Mouse (Mus musculus): ENCODE measurements around the gene Hoxc5. TPM values are rescaled to one million over a fixed set of nuclear protein-coding genes. Genes with fewer than 3 reads are reported as not detected.

Hoxc5 gene
- polyA plus RNA-seq, 1 experiment from 2014 or later: 17.5 TPM

- no peak for ATAC-seq (ENCODE audit: insufficient read depth, low FRiP score)
- WGBS: 2% methylated on average over 40 of the region's 40 CpGs
- H3K9me3 ChIP-seq (replicated peaks; ENCODE audit: control insufficient read depth, low read length): no peaks in the 10 kb centered on the region
- no peaks in the 10 kb centered on the region for H3K4me1 ChIP-seq (ENCODE audit: control insufficient read depth, insufficient read depth, low read length)
- H3K36me3 ChIP-seq (ENCODE audit: control insufficient read depth, insufficient read depth, low read length): no peaks in the 10 kb centered on the region
- no peak overlapping the region for H3K4me2 ChIP-seq (ENCODE audit: low read depth, low read length)
- H3K9ac ChIP-seq (ENCODE audit: low read length): no peak overlapping the region
- H3K27me3 ChIP-seq (ENCODE audit: control insufficient read depth, insufficient read depth, low read length): peaks cover 94% of the 10 kb centered on the region
- no peak overlapping the region for H3K4me3 ChIP-seq (replicated peaks; ENCODE audit: low read length)
- no peak overlapping the region for H3K27ac ChIP-seq (ENCODE audit: low read length)
Measured at GRCm38 (mm10) chr15:102927032-102927645, 40.1 kb upstream of the Hoxc5 start.

GRCm38 (mm10) chr15:102931706-102932358 lies 35.4 kb upstream of the Hoxc5 start:
- H3K36me3 ChIP-seq (ENCODE audit: control insufficient read depth, insufficient read depth, low read length): no peaks in the 10 kb centered on the region
- H3K27me3 ChIP-seq (ENCODE audit: control insufficient read depth, insufficient read depth, low read length): peaks cover 99% of the 10 kb centered on the region
- no peaks in the 10 kb centered on the region for H3K9me3 ChIP-seq (replicated peaks; ENCODE audit: control insufficient read depth, low read length)
- 2% methylated on average over 23 of the region's 23 CpGs for WGBS
- no peak for ATAC-seq (ENCODE audit: insufficient read depth, low FRiP score)
- H3K4me2 ChIP-seq (ENCODE audit: low read depth, low read length): no peak overlapping the region
- H3K9ac ChIP-seq (ENCODE audit: low read length): no peak overlapping the region
- H3K4me1 ChIP-seq (ENCODE audit: control insufficient read depth, insufficient read depth, low read length): no peaks in the 10 kb centered on the region
- no peak overlapping the region for H3K4me3 ChIP-seq (replicated peaks; ENCODE audit: low read length)
- H3K27ac ChIP-seq (ENCODE audit: low read length): no peak overlapping the region

GRCm38 (mm10) chr15:102934438-102934837 lies 32.8 kb upstream of the Hoxc5 start:
- H3K27me3 ChIP-seq (ENCODE audit: control insufficient read depth, insufficient read depth, low read length): peaks cover 98% of the 10 kb centered on the region
- no peak for ATAC-seq (ENCODE audit: insufficient read depth, low FRiP score)
- H3K4me1 ChIP-seq (ENCODE audit: control insufficient read depth, insufficient read depth, low read length): no peaks in the 10 kb centered on the region
- WGBS: 3% methylated on average over 12 of the region's 12 CpGs
- no peak overlapping the region for H3K4me2 ChIP-seq (ENCODE audit: low read depth, low read length)
- H3K9me3 ChIP-seq (replicated peaks; ENCODE audit: control insufficient read depth, low read length): no peaks in the 10 kb centered on the region
- no peak overlapping the region for H3K4me3 ChIP-seq (replicated peaks; ENCODE audit: low read length)
- no peak overlapping the region for H3K27ac ChIP-seq (ENCODE audit: low read length)
- no peak overlapping the region for H3K9ac ChIP-seq (ENCODE audit: low read length)
- H3K36me3 ChIP-seq (ENCODE audit: control insufficient read depth, insufficient read depth, low read length): no peaks in the 10 kb centered on the region

GRCm38 (mm10) chr15:102934897-102935296 lies 32.3 kb upstream of the Hoxc5 start:
- H3K36me3 ChIP-seq (ENCODE audit: control insufficient read depth, insufficient read depth, low read length): no peaks in the 10 kb centered on the region
- H3K4me2 ChIP-seq (ENCODE audit: low read depth, low read length): no peak overlapping the region
- no peaks in the 10 kb centered on the region for H3K9me3 ChIP-seq (replicated peaks; ENCODE audit: control insufficient read depth, low read length)
- no peak overlapping the region for H3K9ac ChIP-seq (ENCODE audit: low read length)
- WGBS: 0% methylated on average over 26 of the region's 27 CpGs
- ATAC-seq (ENCODE audit: insufficient read depth, low FRiP score): no peak
- H3K4me1 ChIP-seq (ENCODE audit: control insufficient read depth, insufficient read depth, low read length): no peaks in the 10 kb centered on the region
- no peak overlapping the region for H3K4me3 ChIP-seq (replicated peaks; ENCODE audit: low read length)
- no peak overlapping the region for H3K27ac ChIP-seq (ENCODE audit: low read length)
- peaks cover 98% of the 10 kb centered on the region for H3K27me3 ChIP-seq (ENCODE audit: control insufficient read depth, insufficient read depth, low read length)

GRCm38 (mm10) chr15:102936279-102936972 lies 30.8 kb upstream of the Hoxc5 start, which contains the start of gene Hoxc12:
Hoxc12 (plus strand) TSS chr15:102936757.
- Histone ChIP-seq H3K4me1 (ENCODE audit: control insufficient read depth, insufficient read depth, low read length) (no peaks in the 10 kb centered on the region), H3K36me3 (ENCODE audit: control insufficient read depth, insufficient read depth, low read length) (no peaks in the 10 kb centered on the region), H3K9me3 (replicated peaks; ENCODE audit: control insufficient read depth, low read length) (no peaks in the 10 kb centered on the region), H3K4me3 (replicated peaks; ENCODE audit: low read length) (no peak within 1 kb of the TSS), H3K27ac (ENCODE audit: low read length) (no peak within 1 kb of the TSS), H3K9ac (ENCODE audit: low read length) (no peak within 1 kb of the TSS), H3K27me3 (ENCODE audit: control insufficient read depth, insufficient read depth, low read length) (peaks cover 98% of the 10 kb centered on the region), H3K4me2 (ENCODE audit: low read depth, low read length) (no peak within 1 kb of the TSS)
- 1% methylated on average over 31 of the region's 31 CpGs for WGBS
- no peak for ATAC-seq (ENCODE audit: insufficient read depth, low FRiP score)

GRCm38 (mm10) chr15:102937036-102937666 lies 30.1 kb upstream of the Hoxc5 start:
- Histone ChIP-seq H3K4me3 (replicated peaks; ENCODE audit: low read length) (no peak overlapping the region), H3K4me1 (ENCODE audit: control insufficient read depth, insufficient read depth, low read length) (no peaks in the 10 kb centered on the region), H3K27me3 (ENCODE audit: control insufficient read depth, insufficient read depth, low read length) (peaks cover 98% of the 10 kb centered on the region), H3K9me3 (replicated peaks; ENCODE audit: control insufficient read depth, low read length) (no peaks in the 10 kb centered on the region), H3K27ac (ENCODE audit: low read length) (no peak overlapping the region), H3K36me3 (ENCODE audit: control insufficient read depth, insufficient read depth, low read length) (no peaks in the 10 kb centered on the region), H3K9ac (ENCODE audit: low read length) (no peak overlapping the region), H3K4me2 (ENCODE audit: low read depth, low read length) (no peak overlapping the region)
- no peak for ATAC-seq (ENCODE audit: insufficient read depth, low FRiP score)
- WGBS: 1% methylated on average over 50 of the region's 50 CpGs

DNA sequence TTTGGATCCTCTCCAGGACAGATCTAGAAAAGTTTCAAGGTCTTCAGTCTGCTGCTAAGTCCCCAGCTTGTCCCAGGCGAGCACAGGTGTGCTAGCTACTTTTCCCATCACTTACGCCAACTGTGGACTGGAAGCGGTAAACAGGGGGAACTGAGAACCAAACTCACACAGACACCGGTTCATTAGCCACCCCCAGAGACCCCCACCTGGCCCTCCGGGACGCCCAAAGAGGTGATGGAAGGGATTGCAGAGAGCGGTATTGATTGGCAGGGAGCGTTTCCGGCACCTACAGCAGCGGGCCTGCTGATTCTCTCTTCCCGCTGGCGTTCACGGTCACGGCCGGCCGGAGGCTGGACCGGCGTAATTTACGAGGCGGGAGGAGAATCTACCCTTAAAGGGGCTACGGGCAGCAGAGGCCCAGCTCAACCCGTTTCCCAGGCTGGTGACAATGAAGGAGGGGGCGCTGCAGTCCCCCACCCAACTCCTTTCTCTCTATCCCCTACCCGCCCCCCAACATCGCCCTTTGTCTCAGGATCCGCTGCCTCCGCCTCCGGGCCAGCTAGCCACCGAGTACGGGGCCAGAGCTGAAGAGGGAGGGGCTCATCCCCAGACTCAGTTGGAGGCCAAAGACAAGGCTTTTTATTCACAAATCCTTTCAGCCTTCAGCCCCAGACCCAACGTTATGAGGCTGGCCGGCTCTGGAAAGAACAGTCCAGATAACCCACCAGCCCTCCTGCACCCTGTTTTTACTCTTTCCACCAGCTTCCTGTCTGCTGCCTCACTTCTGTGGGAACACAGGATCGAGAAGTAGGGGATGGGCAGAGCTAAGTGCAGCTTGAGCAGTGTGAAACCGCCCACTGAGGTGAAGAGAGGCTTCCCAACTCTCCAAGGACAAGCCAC lies 27.7 kb upstream of the Hoxc5 start:
- H3K9ac ChIP-seq (ENCODE audit: low read length): no peak overlapping the region
- H3K27me3 ChIP-seq (ENCODE audit: control insufficient read depth, insufficient read depth, low read length): peaks cover 93% of the 10 kb centered on the region
- no peak for ATAC-seq (ENCODE audit: insufficient read depth, low FRiP score)

DNA sequence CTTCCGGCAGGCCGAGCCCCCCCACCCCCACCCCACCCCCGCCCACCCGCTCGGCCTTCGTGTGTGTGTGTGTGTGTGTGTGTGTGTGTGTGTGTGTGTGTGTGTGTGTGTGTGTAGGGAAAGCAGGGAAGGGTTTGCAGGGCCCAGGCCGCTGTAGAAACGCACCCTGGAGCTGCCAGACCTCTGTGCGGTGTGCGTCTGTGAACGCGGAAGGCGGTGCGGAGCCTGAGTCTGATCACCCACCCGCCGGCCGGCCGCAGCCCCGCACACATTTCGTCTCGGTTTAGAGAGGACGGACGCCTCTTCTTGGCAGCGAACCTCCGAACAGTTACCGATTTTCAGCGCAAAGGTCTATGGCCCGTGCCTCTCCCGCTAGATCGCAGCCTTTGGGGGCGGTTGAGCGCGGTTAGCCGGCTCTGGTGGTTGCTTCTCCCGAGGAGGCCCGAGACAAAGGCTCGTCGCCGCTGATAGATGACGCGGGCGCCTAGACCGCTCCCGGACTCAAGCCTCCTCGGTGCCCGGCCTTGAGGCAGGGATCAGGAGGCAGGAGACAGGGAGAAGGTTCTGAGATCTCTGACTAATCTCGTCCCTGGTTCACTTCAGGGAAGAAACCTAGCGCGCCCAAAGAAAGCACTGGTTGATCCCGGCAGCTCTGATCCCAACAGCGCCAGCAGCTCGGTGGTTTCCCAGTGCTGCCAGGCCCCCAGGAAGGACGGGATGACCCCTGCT lies 24.3 kb upstream of the Hoxc5 start:
- no peaks in the 10 kb centered on the region for H3K4me1 ChIP-seq (ENCODE audit: control insufficient read depth, insufficient read depth, low read length)
- H3K27me3 ChIP-seq (ENCODE audit: control insufficient read depth, insufficient read depth, low read length): peaks cover 92% of the 10 kb centered on the region
- H3K27ac ChIP-seq (ENCODE audit: low read length): no peak overlapping the region
- 2% methylated on average over 48 of the region's 53 CpGs for WGBS
- ATAC-seq (ENCODE audit: insufficient read depth, low FRiP score): no peak
- H3K4me2 ChIP-seq (ENCODE audit: low read depth, low read length): no peak overlapping the region
- 0 out of 2 replicates have a peak overlapping the region, but pooled peaks have one; percentile 0 for H3K4me3 ChIP-seq (replicated peaks; ENCODE audit: low read length)
- no peaks in the 10 kb centered on the region for H3K9me3 ChIP-seq (replicated peaks; ENCODE audit: control insufficient read depth, low read length)
- no peak overlapping the region for H3K9ac ChIP-seq (ENCODE audit: low read length)
- no peaks in the 10 kb centered on the region for H3K36me3 ChIP-seq (ENCODE audit: control insufficient read depth, insufficient read depth, low read length)

More for the DNA sequence above, 27.7 kb upstream of the Hoxc5 start:
- no peaks in the 10 kb centered on the region for H3K4me1 ChIP-seq (ENCODE audit: control insufficient read depth, insufficient read depth, low read length)
- WGBS: 2% methylated on average over 34 of the region's 34 CpGs
- H3K4me3 ChIP-seq (replicated peaks; ENCODE audit: low read length): no peak overlapping the region
- H3K36me3 ChIP-seq (ENCODE audit: control insufficient read depth, insufficient read depth, low read length): no peaks in the 10 kb centered on the region
- H3K4me2 ChIP-seq (ENCODE audit: low read depth, low read length): no peak overlapping the region
- no peaks in the 10 kb centered on the region for H3K9me3 ChIP-seq (replicated peaks; ENCODE audit: control insufficient read depth, low read length)
- H3K27ac ChIP-seq (ENCODE audit: low read length): no peak overlapping the region

All from stomach, embryonic 16.5 days (tissue).